Mouse (Mus musculus) mesoderm, embryonic 11.5 days (tissue): ENCODE results near the gene Zfyve21.

Experiments
- DNase-seq: peaks from one replicate; pipeline ENCODE4 v3.0.0-alpha.2; 2012; ENCODE audit warnings: low read depth, low spot score

Zfyve21 gene

DNA sequence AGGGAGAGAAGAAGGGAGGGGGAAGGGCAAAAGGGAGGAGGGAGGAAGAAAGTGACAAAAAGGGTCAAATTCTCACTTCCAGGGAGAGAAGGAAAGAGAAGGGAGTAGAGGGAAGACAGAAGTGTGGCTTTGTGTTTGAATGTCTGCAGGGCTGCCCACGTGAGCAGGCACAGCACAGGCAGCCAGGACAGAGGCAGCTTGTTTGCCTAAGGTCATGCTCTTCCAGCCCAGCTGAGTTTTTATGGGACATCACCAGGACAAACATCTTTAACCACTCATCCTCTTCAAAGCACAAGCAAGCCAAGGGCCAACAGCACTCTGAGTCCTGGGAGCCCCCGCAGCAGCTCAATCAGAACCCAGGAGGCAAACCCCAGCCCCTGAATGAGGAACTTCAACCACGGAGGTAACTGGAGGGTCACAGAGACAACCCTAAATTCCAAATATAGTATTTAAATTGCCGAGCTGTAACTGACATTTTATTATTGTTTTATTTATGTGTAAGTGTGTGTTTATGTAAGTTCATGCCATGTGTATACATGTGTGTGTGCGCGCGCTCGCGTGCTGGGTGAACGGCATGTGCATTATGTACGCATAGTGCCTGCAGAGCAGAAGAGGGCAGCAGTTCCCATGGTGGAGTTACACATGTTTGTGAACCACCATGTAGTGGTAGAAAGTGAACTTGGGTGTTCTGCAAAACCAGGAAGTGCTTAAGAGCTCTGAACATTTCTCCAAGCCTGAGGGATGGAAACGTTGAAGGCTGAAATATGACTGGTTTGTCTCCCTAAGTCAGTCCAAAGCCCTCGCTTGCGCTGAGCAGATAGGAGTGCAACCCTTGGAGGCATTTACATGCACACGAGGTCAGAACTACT is 28.8 kb downstream of the Zfyve21 start:
- no peak for DNase-seq

- no peak for DNase-seq
Measured at GRCm38 (mm10) chr12:111843470-111843869, 29.5 kb downstream of the Zfyve21 start.

- no peak for DNase-seq
Measured at GRCm38 (mm10) chr12:111845953-111846352, 32.0 kb downstream of the Zfyve21 start.

- no peak for DNase-seq
Measured at GRCm38 (mm10) chr12:111846815-111847214, 32.8 kb downstream of the Zfyve21 start.

DNA sequence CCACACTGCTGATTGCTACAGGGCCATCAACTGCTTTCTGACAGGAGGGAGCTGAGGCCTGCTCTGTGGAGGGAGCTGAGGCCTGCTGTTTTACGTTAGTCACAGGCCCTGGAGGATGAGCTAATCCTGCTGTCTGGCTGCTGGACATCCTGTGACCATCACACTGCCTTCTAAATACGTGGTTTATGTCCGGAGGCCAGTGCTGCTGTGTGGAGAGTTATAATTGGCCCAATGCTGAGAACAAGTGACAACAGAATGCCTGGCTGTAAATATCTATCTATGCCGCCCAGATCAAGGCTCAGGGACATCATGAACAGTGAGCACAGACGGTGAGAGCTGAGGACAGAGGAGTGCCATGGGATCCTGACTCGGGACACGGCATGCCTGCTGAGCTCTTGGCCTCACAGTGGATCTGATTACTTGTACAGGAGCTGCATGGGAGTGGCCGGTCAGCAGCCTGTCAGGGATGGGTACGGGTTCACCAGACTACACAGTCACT is 34.4 kb downstream of the Zfyve21 start:
- peak; percentile 39 for DNase-seq

- DNase-seq: no peak
Measured at GRCm38 (mm10) chr12:111851235-111851634, 37.3 kb downstream of the Zfyve21 start.

DNA sequence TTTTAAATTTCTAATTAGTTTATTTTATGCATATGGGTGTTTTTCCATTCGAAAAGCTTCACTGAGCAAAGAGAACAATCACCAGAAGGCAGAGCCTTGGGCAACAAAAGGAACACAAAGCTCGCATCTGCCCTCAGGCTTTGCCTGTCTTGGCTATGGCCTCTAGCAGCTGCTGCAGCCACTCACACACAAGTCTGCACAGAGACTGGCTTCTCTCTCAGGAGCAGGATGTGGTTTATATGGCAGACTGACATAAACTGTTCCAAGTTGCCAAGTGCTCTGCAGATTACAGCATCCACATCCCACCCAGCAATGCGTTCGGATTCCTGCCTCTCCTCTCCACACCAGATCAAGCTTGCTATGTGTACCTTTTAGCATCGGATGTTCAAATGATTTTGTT is 37.8 kb downstream of the Zfyve21 start:
- DNase-seq: peak; percentile 15

GRCm38 (mm10) chr12:111853011-111853436 is 39.1 kb downstream of the Zfyve21 start:
- DNase-seq: peak; percentile 27

DNA sequence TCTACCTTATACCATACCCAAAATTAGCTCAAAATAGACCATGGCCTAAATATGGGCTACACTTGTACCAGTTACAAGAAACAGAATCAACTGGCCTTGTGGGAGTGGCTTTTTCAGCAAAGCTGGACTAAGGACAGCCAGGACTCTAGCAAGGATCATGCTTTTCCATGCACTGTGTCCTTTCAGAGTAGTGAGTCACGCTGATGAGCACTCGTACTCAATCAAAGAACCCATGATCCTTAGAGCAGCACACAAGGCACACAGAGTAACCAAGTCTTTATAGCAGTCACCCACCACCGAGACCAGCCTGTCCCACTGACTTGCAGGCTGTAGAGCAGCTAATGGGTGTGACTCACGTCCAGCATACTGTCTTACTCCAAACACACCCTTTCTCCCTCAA is 39.6 kb downstream of the Zfyve21 start:
- no peak for DNase-seq

DNA sequence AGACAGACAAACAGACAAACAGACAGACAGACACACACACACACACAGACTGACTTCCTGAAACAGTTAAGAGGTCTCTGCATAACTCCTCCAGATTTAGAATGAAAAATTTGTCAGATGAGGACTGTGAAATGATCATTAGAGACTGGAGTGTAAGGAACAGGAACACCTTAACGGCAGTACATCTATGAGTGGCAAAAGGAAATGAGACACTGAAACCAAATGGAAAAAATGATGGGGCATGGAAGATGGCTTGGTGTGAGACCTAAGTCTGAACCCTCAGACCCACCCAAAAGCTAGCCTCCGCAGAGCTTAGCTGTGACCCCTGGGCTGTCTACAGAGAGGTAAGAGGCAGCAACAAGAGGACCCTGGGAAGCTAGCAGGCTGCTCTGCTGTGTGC is 41.5 kb downstream of the Zfyve21 start:
- no peak for DNase-seq

- DNase-seq: no peak
Measured at GRCm38 (mm10) chr12:111864206-111864824, 50.3 kb downstream of the Zfyve21 start.

- no peak for DNase-seq
Measured at GRCm38 (mm10) chr12:111869806-111870205, 55.8 kb downstream of the Zfyve21 start.

DNA sequence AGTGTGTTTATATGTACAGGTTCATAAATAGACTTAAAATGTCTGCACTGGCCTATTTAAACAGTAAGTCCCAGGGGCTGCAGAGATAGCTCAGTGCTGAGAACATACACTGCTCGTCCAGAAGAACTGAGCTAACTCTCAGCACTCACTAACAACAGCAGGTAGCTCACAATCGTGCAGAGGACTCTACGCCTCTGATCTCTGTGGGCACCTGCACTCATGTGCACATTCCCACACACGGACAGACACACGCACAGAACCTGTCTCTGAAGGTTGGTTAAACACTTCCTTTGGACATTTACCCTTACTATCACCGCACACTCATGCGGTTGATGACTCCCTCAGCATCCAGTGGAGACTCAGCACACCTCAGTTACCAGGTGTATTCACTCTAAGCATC is 56.8 kb downstream of the Zfyve21 start:
- no peak for DNase-seq

DNA sequence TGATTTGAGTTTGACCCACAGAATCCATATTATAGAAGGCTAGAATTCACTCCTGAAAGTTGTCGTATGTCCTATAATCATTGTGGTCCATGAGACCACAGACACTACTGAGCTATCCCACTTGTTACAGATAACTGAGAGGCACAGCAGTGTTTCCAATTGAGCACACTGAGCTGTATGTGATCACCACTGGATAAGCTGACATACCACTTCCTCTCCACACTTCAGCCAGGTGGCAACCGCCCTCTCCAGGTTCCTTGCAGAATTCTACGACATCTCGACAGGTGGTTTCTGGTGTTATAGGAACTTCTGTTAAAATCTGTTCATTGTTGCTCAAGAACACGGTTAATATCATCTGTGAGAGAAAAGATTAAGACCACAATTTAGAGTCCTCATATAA is 58.1 kb downstream of the Zfyve21 start:
- no peak for DNase-seq

- DNase-seq: no peak
Measured at GRCm38 (mm10) chr12:111874601-111875140, 60.7 kb downstream of the Zfyve21 start.

- no peak for DNase-seq
Measured at GRCm38 (mm10) chr12:111875499-111875898, 61.5 kb downstream of the Zfyve21 start.

- DNase-seq: peak; percentile 86
Measured at GRCm38 (mm10) chr12:111878213-111878612, 64.2 kb downstream of the Zfyve21 start.
